Mouse (Mus musculus): ENCODE measurements at regions not wholly inside any gene's neighbourhood (a gene's known extent, or its start where the extent isn't known, plus 50 kb on each side); places are given as distances from the start of the nearest gene placed in this dataset.

- Histone ChIP-seq H3K4me1 (replicated peaks) (no peaks in the 10 kb centered on the region), H3K4me2 (no peak overlapping the region), H3K9ac (no peak overlapping the region), H3K36me3 (no peaks in the 10 kb centered on the region), H3K9me3 (no peaks in the 10 kb centered on the region), H3K27ac (replicated peaks) (no peak overlapping the region), H3K4me3 (no peak overlapping the region), H3K27me3 (no peaks in the 10 kb centered on the region)
- ATAC-seq (ENCODE audit: low FRiP score, low read depth): no peak
- WGBS: 79% methylated on average over 5 of the region's 5 CpGs
Observed at GRCm38 (mm10) chr8:126688450-126688849, 94.7 kb upstream of the Irf2bp2 start.

- no peak overlapping the region for H3K4me3 ChIP-seq
- WGBS: 93% methylated on average over 6 of the region's 6 CpGs
- H3K9ac ChIP-seq: no peak overlapping the region
- no peaks in the 10 kb centered on the region for H3K4me1 ChIP-seq (replicated peaks)
- no peaks in the 10 kb centered on the region for H3K36me3 ChIP-seq
- ATAC-seq (ENCODE audit: low FRiP score, low read depth): no peak
- H3K27me3 ChIP-seq: no peaks in the 10 kb centered on the region
- no peak overlapping the region for H3K27ac ChIP-seq (replicated peaks)
- H3K4me2 ChIP-seq: no peak overlapping the region
- H3K9me3 ChIP-seq: no peaks in the 10 kb centered on the region
Observed at GRCm38 (mm10) chr8:126688014-126688413, 94.2 kb upstream of the Irf2bp2 start.

- Histone ChIP-seq H3K27ac (replicated peaks) (no peak overlapping the region), H3K36me3 (no peaks in the 10 kb centered on the region), H3K4me2 (no peak overlapping the region), H3K4me3 (no peak overlapping the region), H3K27me3 (no peaks in the 10 kb centered on the region), H3K9me3 (no peaks in the 10 kb centered on the region), H3K9ac (no peak overlapping the region), H3K4me1 (replicated peaks) (0 out of 2 replicates have a peak, but pooled peaks cover 8% of the 10 kb centered on the region)
- ATAC-seq (ENCODE audit: low FRiP score, low read depth): no peak
- WGBS: 94% methylated on average over 4 of the region's 4 CpGs
Observed at GRCm38 (mm10) chr8:126686827-126687226, 93.0 kb upstream of the Irf2bp2 start.

GRCm38 (mm10) chr8:126685365-126685764 lies 91.6 kb upstream of the Irf2bp2 start:
- H3K27ac ChIP-seq (replicated peaks): no peak overlapping the region
- H3K9me3 ChIP-seq: no peaks in the 10 kb centered on the region
- 83% methylated on average over 6 of the region's 6 CpGs for WGBS
- no peaks in the 10 kb centered on the region for H3K27me3 ChIP-seq
- ATAC-seq (ENCODE audit: low FRiP score, low read depth): no peak
- H3K4me1 ChIP-seq (replicated peaks): 0 out of 2 replicates have a peak, but pooled peaks cover 8% of the 10 kb centered on the region
- H3K4me2 ChIP-seq: no peak overlapping the region
- H3K36me3 ChIP-seq: no peaks in the 10 kb centered on the region
- no peak overlapping the region for H3K4me3 ChIP-seq
- no peak overlapping the region for H3K9ac ChIP-seq

- H3K27ac ChIP-seq (replicated peaks): no peak overlapping the region
- no peak overlapping the region for H3K9ac ChIP-seq
- H3K36me3 ChIP-seq: no peaks in the 10 kb centered on the region
- 61% methylated on average over 4 of the region's 4 CpGs for WGBS
- no peak for ATAC-seq (ENCODE audit: low FRiP score, low read depth)
- peaks cover 10% of the 10 kb centered on the region for H3K4me1 ChIP-seq (replicated peaks)
- H3K9me3 ChIP-seq: no peaks in the 10 kb centered on the region
- no peaks in the 10 kb centered on the region for H3K27me3 ChIP-seq
- H3K4me3 ChIP-seq: no peak overlapping the region
- no peak overlapping the region for H3K4me2 ChIP-seq
Observed at GRCm38 (mm10) chr8:126683950-126684349, 90.2 kb upstream of the Irf2bp2 start.

- H3K4me1 ChIP-seq (replicated peaks): peaks cover 14% of the 10 kb centered on the region
- H3K4me3 ChIP-seq: no peak overlapping the region
- WGBS: 90% methylated on average over 2 of the region's 2 CpGs
- H3K9ac ChIP-seq: no peak overlapping the region
- no peaks in the 10 kb centered on the region for H3K36me3 ChIP-seq
- H3K27me3 ChIP-seq: no peaks in the 10 kb centered on the region
- no peak overlapping the region for H3K4me2 ChIP-seq
- ATAC-seq (ENCODE audit: low FRiP score, low read depth): no peak
- H3K9me3 ChIP-seq: no peaks in the 10 kb centered on the region
- no peak overlapping the region for H3K27ac ChIP-seq (replicated peaks)
Observed at GRCm38 (mm10) chr8:126683555-126683947, 89.8 kb upstream of the Irf2bp2 start.

GRCm38 (mm10) chr8:126682817-126683554 lies 89.2 kb upstream of the Irf2bp2 start:
- peak overlapping the region; percentile 49 for H3K27ac ChIP-seq (replicated peaks)
- peaks cover 19% of the 10 kb centered on the region for H3K4me1 ChIP-seq (replicated peaks)
- no peak overlapping the region for H3K4me2 ChIP-seq
- H3K27me3 ChIP-seq: no peaks in the 10 kb centered on the region
- no peak overlapping the region for H3K9ac ChIP-seq
- ATAC-seq (ENCODE audit: low FRiP score, low read depth): no peak
- no peak overlapping the region for H3K4me3 ChIP-seq
- H3K36me3 ChIP-seq: no peaks in the 10 kb centered on the region
- no peaks in the 10 kb centered on the region for H3K9me3 ChIP-seq
- 75% methylated on average over 9 of the region's 9 CpGs for WGBS

GRCm38 (mm10) chr8:126681948-126682651 lies 88.3 kb upstream of the Irf2bp2 start:
- no peak overlapping the region for H3K4me3 ChIP-seq
- WGBS: 45% methylated on average over 6 of the region's 6 CpGs

GRCm38 (mm10) chr8:126678004-126678751 lies 84.4 kb upstream of the Irf2bp2 start:
- no peak overlapping the region for H3K4me3 ChIP-seq
- H3K36me3 ChIP-seq: no peaks in the 10 kb centered on the region
- H3K4me1 ChIP-seq (replicated peaks): peaks cover 26% of the 10 kb centered on the region
- no peaks in the 10 kb centered on the region for H3K9me3 ChIP-seq
- no peak overlapping the region for H3K9ac ChIP-seq
- peak overlapping the region; percentile 85 for H3K27ac ChIP-seq (replicated peaks)
- no peaks in the 10 kb centered on the region for H3K27me3 ChIP-seq
- 48% methylated on average over 13 of the region's 13 CpGs for WGBS
- ATAC-seq (ENCODE audit: low FRiP score, low read depth): peak; percentile 90
- H3K4me2 ChIP-seq: 0 out of 2 replicates have a peak overlapping the region, but pooled peaks have one; percentile 1

More at GRCm38 (mm10) chr8:126681948-126682651, 88.3 kb upstream of the Irf2bp2 start:
- no peaks in the 10 kb centered on the region for H3K9me3 ChIP-seq
- no peaks in the 10 kb centered on the region for H3K27me3 ChIP-seq
- H3K27ac ChIP-seq (replicated peaks): peak overlapping the region; percentile 49
- no peak overlapping the region for H3K4me2 ChIP-seq
- no peaks in the 10 kb centered on the region for H3K36me3 ChIP-seq
- no peak overlapping the region for H3K9ac ChIP-seq
- H3K4me1 ChIP-seq (replicated peaks): peaks cover 26% of the 10 kb centered on the region
- ATAC-seq (ENCODE audit: low FRiP score, low read depth): no peak

- H3K9ac ChIP-seq: no peak overlapping the region
- H3K4me3 ChIP-seq: no peak overlapping the region
- no peak for ATAC-seq (ENCODE audit: low FRiP score, low read depth)
- 74% methylated on average over 2 of the region's 2 CpGs for WGBS
- H3K4me1 ChIP-seq (replicated peaks): peaks cover 19% of the 10 kb centered on the region
- no peaks in the 10 kb centered on the region for H3K27me3 ChIP-seq
- no peak overlapping the region for H3K4me2 ChIP-seq
- no peak overlapping the region for H3K27ac ChIP-seq (replicated peaks)
- no peaks in the 10 kb centered on the region for H3K9me3 ChIP-seq
- H3K36me3 ChIP-seq: no peaks in the 10 kb centered on the region
Observed at GRCm38 (mm10) chr8:126675153-126675552, 81.4 kb upstream of the Irf2bp2 start.

- no peak for ATAC-seq (ENCODE audit: low FRiP score, low read depth)
- WGBS: 66% methylated on average over 9 of the region's 9 CpGs
- H3K9ac ChIP-seq: no peak overlapping the region
- H3K4me1 ChIP-seq (replicated peaks): peaks cover 25% of the 10 kb centered on the region
- H3K36me3 ChIP-seq: no peaks in the 10 kb centered on the region
- no peak overlapping the region for H3K4me2 ChIP-seq
- H3K9me3 ChIP-seq: no peaks in the 10 kb centered on the region
- no peak overlapping the region for H3K4me3 ChIP-seq
- H3K27me3 ChIP-seq: no peaks in the 10 kb centered on the region
- no peak overlapping the region for H3K27ac ChIP-seq (replicated peaks)
Observed at GRCm38 (mm10) chr8:126673038-126673740, 79.4 kb upstream of the Irf2bp2 start.

All from hindbrain, embryonic 15.5 days (tissue).